Mouse (Mus musculus) liver, adult 2 months (tissue): ENCODE measurements around the gene Mtg2.

ENCODE experiments used
- CTCF ChIP-seq: fragments of 200-500 bp; IDR thresholded peaks from 2 replicates; pipeline ENCODE4 v1.5.1; 2011; ENCODE audit warnings: low read depth, low read length, control low read depth
- POLR2A ChIP-seq: fragments of 200-500 bp; IDR thresholded peaks from 2 replicates; pipeline ENCODE4 v1.6.1; 2011; ENCODE audit warnings: low read length, control low read depth; ENCODE audit not compliant: insufficient read depth; ENCODE audit errors: extremely low read depth

GRCm38 (mm10) chr2:180072886-180073285 lies 2.5 kb downstream of the Mtg2 start:
- TF ChIP-seq CTCF (no peak), POLR2A (no peak)
